Mouse (Mus musculus) gastrocnemius, adult 8-10 months (tissue): ENCODE data around the gene Stradb. TPM values are rescaled to one million over a fixed set of nuclear protein-coding genes. Genes with fewer than 3 reads are reported as not detected.

Experiments
- DNase-seq, 2 experiments: peaks; one replicate each; pipeline ENCODE4 v3.0.0; 2022; ENCODE audit warnings: low spot score in 2 of 2
- total RNA-seq, 4 experiments: library from RNA; stranded (reverse); gene quantifications; 2 replicates each; pipeline ENCODE4 v1.2.4; 2022

The Stradb gene
- total RNA-seq, 4 experiments from 2014 or later = 117 to 185 (median 147) TPM

GRCm38 (mm10) chr1:58959682-58960081, 13.6 kb upstream of the Stradb start:
- no peak for DNase-seq

- no peak for DNase-seq
Measured at GRCm38 (mm10) chr1:58961152-58961893, 12.0 kb upstream of the Stradb start.

- no peak for DNase-seq
Measured at GRCm38 (mm10) chr1:58962418-58962817, 10.9 kb upstream of the Stradb start.

- no peak for DNase-seq
Measured at GRCm38 (mm10) chr1:58962865-58963264, 10.5 kb upstream of the Stradb start.

- DNase-seq = no peak
Measured at GRCm38 (mm10) chr1:58967534-58967933, 5.8 kb upstream of the Stradb start.

- no peak for DNase-seq
Measured at GRCm38 (mm10) chr1:58970054-58970453, 3.3 kb upstream of the Stradb start.

- DNase-seq = no peak
Measured at GRCm38 (mm10) chr1:58971097-58971496, 2.2 kb upstream of the Stradb start.

- DNase-seq = no peak
Measured at GRCm38 (mm10) chr1:58972851-58973365, 414 bp upstream of the Stradb start.

- DNase-seq = no peak
Measured at GRCm38 (mm10) chr1:58982276-58982675, 9.0 kb downstream of the Stradb start.

GRCm38 (mm10) chr1:58984586-58984985, 11.3 kb downstream of the Stradb start:
- peak; percentile 17 to 51 for DNase-seq

- DNase-seq = no peak
Measured at GRCm38 (mm10) chr1:58993144-58993543, 19.8 kb downstream of the Stradb start.

GRCm38 (mm10) chr1:58993723-58994122, 20.4 kb downstream of the Stradb start:
- no peak for DNase-seq

GRCm38 (mm10) chr1:58995313-58995712, 22.0 kb downstream of the Stradb start:
- no peak for DNase-seq

- DNase-seq = no peak
Measured at GRCm38 (mm10) chr1:59009250-59009649, 35.9 kb downstream of the Stradb start.

GRCm38 (mm10) chr1:59021556-59021955, 48.2 kb downstream of the Stradb start:
- no peak for DNase-seq

GRCm38 (mm10) chr1:59037723-59038122, 64.4 kb downstream of the Stradb start:
- no peak for DNase-seq

Other genes starting within 250 kb of the Stradb start
- gene Casp8, start 178.1 kb upstream of the Stradb start, total RNA-seq = 1 to 10 TPM; 1.0 to 2.5 (median 2.0) TPM
- gene Trak2, start 92 bp upstream of the Stradb start, total RNA-seq = 100 to 1,000 TPM in 1 of 4 experiments, 10 to 100 TPM in 3; 60.8 to 110 (median 83.9) TPM
- gene C2cd6, start 121.4 kb downstream of the Stradb start, total RNA-seq = not detected
- 1 to 10 TPM; 4.2 to 6.1 (median 4.4) TPM for gene Tmem237, start 146.9 kb downstream of the Stradb start, total RNA-seq
- under 1 TPM in 2 of 4 experiments, not detected in 2; 0.11 to 0.13 TPM for gene Mpp4, start 189.9 kb downstream of the Stradb start, total RNA-seq